Mouse (Mus musculus) stomach, postnatal 0 days (tissue): Measurements from ENCODE around the gene Rbm17.

ENCODE experiments used
- CTCF ChIP-seq: IDR thresholded peaks from 2 replicates; pipeline ENCODE4 v1.5.1; 2016; ENCODE audit warnings: antibody characterized with exemption, low read depth, mild to moderate bottlenecking, moderate library complexity
- EP300 ChIP-seq: optimal IDR thresholded peaks from 2 replicates; pipeline ENCODE3; 2016; ENCODE audit warnings: antibody characterized with exemption

- TF ChIP-seq CTCF (no peak), EP300 (no peak)
Observed at GRCm38 (mm10) chr2:11566898-11567297, 37.1 kb downstream of the Rbm17 start.
